ENCODE assay signal across 8 mouse cellular contexts in the genomic region with DNA sequence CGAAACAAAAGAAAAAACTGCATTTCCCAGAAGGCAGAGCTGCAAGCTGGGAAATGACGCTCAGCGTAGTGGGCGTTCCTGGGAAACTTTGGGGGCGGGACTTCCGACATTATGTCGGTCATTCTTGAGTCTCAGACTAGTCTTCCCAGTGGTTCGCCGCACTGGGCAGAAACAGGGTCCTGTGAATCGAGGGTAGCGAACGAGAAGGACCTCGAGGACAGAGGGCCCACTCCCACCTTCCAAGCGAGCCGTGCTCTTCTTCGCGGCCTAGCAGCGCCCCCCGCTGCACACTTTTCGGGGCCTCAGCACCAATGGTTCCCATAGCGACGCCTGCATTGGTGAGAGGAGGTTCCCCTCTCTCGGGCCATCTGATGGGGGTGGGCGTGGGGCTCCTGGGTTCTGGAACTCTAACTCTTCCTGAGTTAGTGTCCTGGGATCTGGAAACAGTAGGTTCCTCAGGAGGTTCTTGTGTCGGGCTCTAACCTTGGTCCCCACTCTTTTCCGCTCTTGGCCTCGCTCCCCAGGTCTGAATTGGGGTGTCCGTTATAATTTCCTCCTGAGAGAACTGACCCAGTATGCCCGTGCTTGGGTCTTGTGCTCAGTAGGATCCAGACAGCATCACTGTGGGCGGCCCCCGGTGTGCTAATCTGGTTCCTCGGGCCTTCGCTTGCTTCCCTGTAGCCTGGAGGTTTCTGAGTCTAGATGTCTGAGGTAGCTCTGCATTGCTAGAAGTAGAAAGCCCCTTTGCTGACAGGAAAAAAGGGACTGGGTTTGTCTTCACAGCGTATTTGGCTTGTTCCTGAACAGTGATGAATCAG. TPM values are rescaled to one million over a fixed set of nuclear protein-coding genes. Genes with fewer than 3 reads are reported as not detected.
DNase-seq lines count a peak whose midpoint lies in the region; ATAC-seq lines count a peak whose summit lies in the region.

No protein-coding gene starts in this region.

- H3K9me3 ChIP-seq in forebrain, embryonic 11.5 days (ENCODE audit: control insufficient read depth, low read length): no peaks in the 10 kb centered on the region
- no peaks in the 10 kb centered on the region for H3K9me3 ChIP-seq in heart, embryonic 15.5 days (replicated peaks)
- no peaks in the 10 kb centered on the region for H3K9me3 ChIP-seq in liver, embryonic 12.5 days (replicated peaks)
- no peaks in the 10 kb centered on the region for H3K9me3 ChIP-seq in stomach, embryonic 14.5 days (ENCODE audit: control insufficient read depth, low read depth, low read length)

- no peaks in the 10 kb centered on the region for H3K36me3 ChIP-seq in forebrain, embryonic 11.5 days (ENCODE audit: control insufficient read depth, insufficient read depth, low read length)
- H3K36me3 ChIP-seq in heart, embryonic 15.5 days: no peaks in the 10 kb centered on the region
- no peaks in the 10 kb centered on the region for H3K36me3 ChIP-seq in liver, embryonic 12.5 days
- H3K36me3 ChIP-seq in stomach, embryonic 14.5 days (ENCODE audit: control insufficient read depth, insufficient read depth, low read length): no peaks in the 10 kb centered on the region

- WGBS in forebrain, embryonic 11.5 days: 31% methylated on average over 34 of the region's 34 CpGs
- WGBS in heart, embryonic 15.5 days: 31% methylated on average over 34 of the region's 34 CpGs
- 27% methylated on average over 34 of the region's 34 CpGs for WGBS in liver, embryonic 12.5 days (ENCODE audit: insufficient replicate concordance)
- WGBS in stomach, embryonic 14.5 days: 43% methylated on average over 34 of the region's 34 CpGs

- peak overlapping the region; percentile 59 for H3K4me3 ChIP-seq in forebrain, embryonic 11.5 days (ENCODE audit: low read depth, low read length)
- H3K4me3 ChIP-seq in heart, embryonic 15.5 days: peak overlapping the region; percentile 78
- peak overlapping the region; percentile 70 for H3K4me3 ChIP-seq in liver, embryonic 12.5 days
- peak overlapping the region; percentile 56 for H3K4me3 ChIP-seq in stomach, embryonic 14.5 days (ENCODE audit: low read depth, low read length)

- no peak overlapping the region for H3K27ac ChIP-seq in forebrain, embryonic 11.5 days (ENCODE audit: low read depth, low read length)
- no peak overlapping the region for H3K27ac ChIP-seq in heart, embryonic 15.5 days
- H3K27ac ChIP-seq in liver, embryonic 12.5 days: no peak overlapping the region
- no peak overlapping the region for H3K27ac ChIP-seq in stomach, embryonic 14.5 days (ENCODE audit: low read length)

- no peaks in the 10 kb centered on the region for H3K27me3 ChIP-seq in forebrain, embryonic 11.5 days (ENCODE audit: control insufficient read depth, insufficient read depth, low read length)
- no peaks in the 10 kb centered on the region for H3K27me3 ChIP-seq in heart, embryonic 15.5 days
- no peaks in the 10 kb centered on the region for H3K27me3 ChIP-seq in liver, embryonic 12.5 days (replicated peaks)
- no peaks in the 10 kb centered on the region for H3K27me3 ChIP-seq in stomach, embryonic 14.5 days (ENCODE audit: control insufficient read depth, insufficient read depth, low read length)

- H3K4me1 ChIP-seq in forebrain, embryonic 11.5 days (replicated peaks; ENCODE audit: control insufficient read depth, insufficient read depth, low read length): no peaks in the 10 kb centered on the region
- H3K4me1 ChIP-seq in heart, embryonic 15.5 days (replicated peaks): 0 out of 2 replicates have a peak, but pooled peaks cover 2% of the 10 kb centered on the region
- H3K4me1 ChIP-seq in liver, embryonic 12.5 days: peaks cover 4% of the 10 kb centered on the region; the same call in 1 of the 2 replicates
- H3K4me1 ChIP-seq in stomach, embryonic 14.5 days (ENCODE audit: control insufficient read depth, insufficient read depth, low read length): no peaks in the 10 kb centered on the region; the same call in 1 of the 2 replicates

- ATAC-seq in CD4-positive, CD25-positive, alpha-beta regulatory T cell, adult 4 months: peak; percentile 99
- peak; percentile 89 for ATAC-seq in forebrain, embryonic 11.5 days (replicated peaks; ENCODE audit: low FRiP score)
- peak; percentile 70; the same call in 1 of the 2 replicates for ATAC-seq in heart, embryonic 15.5 days (replicated peaks; ENCODE audit: insufficient number of reproducible peaks, insufficient read depth, low FRiP score, low read depth)
- peak; percentile 63 for ATAC-seq in liver, embryonic 12.5 days
- peak; percentile 83 for ATAC-seq in stomach, embryonic 14.5 days (ENCODE audit: insufficient number of reproducible peaks, insufficient read depth, low FRiP score, low read depth)

- H3K9ac ChIP-seq in forebrain, embryonic 11.5 days (ENCODE audit: low read length): peak overlapping the region; percentile 64
- H3K9ac ChIP-seq in heart, embryonic 15.5 days: peak overlapping the region; percentile 77
- peak overlapping the region; percentile 67 for H3K9ac ChIP-seq in liver, embryonic 12.5 days
- H3K9ac ChIP-seq in stomach, embryonic 14.5 days (replicated peaks; ENCODE audit: low read depth, low read length): peak overlapping the region; percentile 64

- peak overlapping the region; percentile 46 for H3K4me2 ChIP-seq in forebrain, embryonic 11.5 days (ENCODE audit: low read depth, low read length, severe bottlenecking)
- peak overlapping the region; percentile 70 for H3K4me2 ChIP-seq in heart, embryonic 15.5 days
- H3K4me2 ChIP-seq in liver, embryonic 12.5 days: peak overlapping the region; percentile 72
- H3K4me2 ChIP-seq in stomach, embryonic 14.5 days (replicated peaks; ENCODE audit: low read depth, low read length): peak overlapping the region; percentile 69

- DNase-seq in c-Kit-positive CD71-positive TER-119-negative erythroid progenitor cells, embryonic 14.5 days (ENCODE audit: low read depth): peak; percentile 74
- DNase-seq in forebrain, embryonic 11.5 days (ENCODE audit: low spot score): peak; percentile 81
- peak; percentile 83 for DNase-seq in kidney, postnatal 14 days
- DNase-seq in natural killer cell, adult 2 months (ENCODE audit: low spot score in 2 of 2): peak; percentile 58 to 68

RNA-seq across cellular contexts. Expression of a gene that starts 52.8 kb away (rescaled TPM):
- polyA plus RNA-seq in CD4-positive, CD25-positive, alpha-beta regulatory T cell, adult 4 months (2017; shearing (Covaris generic)): 100 to 1,000 TPM in 1 of 2 experiments, 10 to 100 TPM in 1; 83.7 to 103 TPM
- polyA plus RNA-seq in forebrain, embryonic 11.5 days (2014; fragmentation: Nextera tagmentation; extraction: Ambion mirVana): 133 and 135 TPM in 2 replicates
- 41.4 and 56.8 TPM in 2 replicates for polyA plus RNA-seq in heart, embryonic 15.5 days (2015; fragmentation: Nextera tagmentation; extraction: Ambion mirVana)
- 20.3 and 21.2 TPM in 2 replicates for polyA plus RNA-seq in liver, embryonic 12.5 days (2016; fragmentation: Nextera tagmentation; extraction: Ambion mirVana)
- polyA plus RNA-seq in stomach, embryonic 14.5 days (2014; fragmentation: Nextera tagmentation; extraction: Ambion mirVana): 62.1 and 63.1 TPM in 2 replicates
